Mouse (Mus musculus) megakaryocyte progenitor cell, adult 5-6 weeks (primary cell): Measurements from ENCODE around the gene Prkce. TPM values are rescaled to one million over a fixed set of nuclear protein-coding genes. Genes with fewer than 3 reads are reported as not detected.

Source experiments
- ATAC-seq: replicated peaks from 2 replicates; pipeline ENCODE4 v1.8.0; 2016; ENCODE audit warnings: mild to moderate bottlenecking, moderate TSS enrichment, inconsistent platforms; ENCODE audit not compliant: poor library complexity
- total RNA-seq, 2 experiments: library from RNA; stranded (forward) in 1 of 2; stranded (reverse) in 1 of 2; fragments of 157-497, 149-512 nt in 1 of 2; fragments of 200-1000 nt in 1 of 2; gene quantifications; 2 replicates each; pipeline versions ENCODE4 v1.2.3 to v1.2.4; 2015 to 2017

Prkce gene
- total RNA-seq, 2 experiments from 2014 or later = 1.7 to 4.8 TPM

GRCm38 (mm10) chr17:86355772-86356451 is 188.3 kb downstream of the Prkce start:
- ATAC-seq = no peak

DNA sequence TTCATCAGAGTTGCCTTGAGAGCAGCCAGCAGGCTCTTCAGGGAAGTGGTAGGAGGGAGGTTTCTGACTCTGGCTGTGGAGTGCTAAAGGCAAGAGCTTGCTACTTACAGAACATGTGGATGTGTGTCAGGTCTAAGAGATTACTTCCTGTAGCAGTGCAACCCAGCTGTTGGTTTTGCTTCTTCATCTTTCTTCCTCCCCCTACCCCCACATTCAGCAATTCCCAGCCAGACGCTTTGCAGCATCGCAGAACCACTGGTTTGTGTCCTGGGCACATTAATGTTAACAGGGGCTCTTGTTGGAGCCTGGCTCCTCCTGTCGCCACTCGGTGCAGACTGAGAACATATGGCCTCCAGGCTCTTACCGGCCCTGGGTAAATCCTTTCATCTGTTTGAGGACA is 190.8 kb downstream of the Prkce start:
- peak; percentile 47; the same call in 1 of the 2 replicates for ATAC-seq

DNA sequence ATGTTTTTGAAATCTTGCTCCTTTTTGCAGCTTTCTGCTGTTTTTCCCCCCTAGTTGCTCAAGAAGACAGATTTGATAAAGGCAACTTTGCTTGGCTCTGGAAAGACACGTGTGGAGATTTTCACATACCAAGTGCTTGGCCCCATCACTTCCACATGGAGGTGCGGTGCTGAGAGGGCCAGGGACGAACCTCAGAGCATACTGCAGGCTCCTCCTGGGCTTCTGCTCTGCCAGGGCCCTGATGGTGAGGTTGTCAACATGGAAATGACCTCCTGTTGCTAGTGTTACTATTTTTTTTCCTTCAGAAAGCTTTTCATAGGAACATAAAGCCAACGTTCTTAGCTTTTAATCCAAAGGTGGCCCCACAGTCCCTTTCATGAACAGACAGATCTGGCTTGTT is 191.3 kb downstream of the Prkce start:
- no peak for ATAC-seq

- no peak for ATAC-seq
Measured at GRCm38 (mm10) chr17:86360849-86361248, 193.3 kb downstream of the Prkce start.

DNA sequence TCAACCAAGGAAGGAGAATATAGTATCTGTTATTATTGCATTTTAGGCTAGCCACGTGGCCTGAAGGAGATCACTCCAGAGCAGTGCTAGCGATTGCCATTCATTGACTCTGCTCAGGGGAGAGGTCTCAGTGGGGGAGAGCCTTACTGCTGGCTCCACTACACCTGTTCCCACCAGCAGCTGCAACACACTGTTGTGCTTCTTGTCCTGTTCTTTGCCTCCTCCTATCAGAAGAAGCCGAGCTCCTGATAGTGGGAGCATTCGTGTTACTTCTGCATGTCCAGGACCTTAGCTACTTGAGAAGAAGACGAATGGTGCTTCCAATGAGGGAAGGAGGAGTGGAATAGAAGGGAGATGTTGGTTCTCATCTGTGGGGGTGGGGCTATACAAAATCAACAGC is 195.8 kb downstream of the Prkce start:
- no peak for ATAC-seq

GRCm38 (mm10) chr17:86364349-86365075 is 196.9 kb downstream of the Prkce start:
- ATAC-seq = no peak

GRCm38 (mm10) chr17:86366919-86367318 is 199.3 kb downstream of the Prkce start:
- ATAC-seq = no peak

DNA sequence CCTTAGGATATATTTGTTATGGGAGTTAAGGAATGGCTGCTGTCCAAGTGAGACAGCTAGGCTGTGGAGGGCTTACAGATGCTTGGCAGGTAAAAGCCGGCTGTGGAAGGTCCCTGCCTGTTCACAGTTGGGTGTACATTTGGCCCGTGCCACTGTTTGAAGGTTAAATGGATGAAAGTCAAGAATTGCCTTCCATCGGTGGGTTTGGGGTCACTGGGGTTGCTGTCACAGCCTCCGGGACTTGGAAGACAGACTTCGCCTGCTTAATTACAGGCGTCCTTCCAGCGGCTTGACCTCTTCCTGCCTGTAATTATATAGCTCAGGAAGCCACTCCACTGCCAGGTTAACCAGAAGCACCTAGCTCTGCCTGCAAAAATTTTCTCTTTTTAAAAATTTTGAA is 200.1 kb downstream of the Prkce start:
- no peak for ATAC-seq

GRCm38 (mm10) chr17:86370106-86370742 is 202.6 kb downstream of the Prkce start:
- ATAC-seq = no peak

GRCm38 (mm10) chr17:86371101-86371561 is 203.5 kb downstream of the Prkce start:
- ATAC-seq = no peak

GRCm38 (mm10) chr17:86376389-86376788 is 208.8 kb downstream of the Prkce start:
- peak; percentile 53 for ATAC-seq

DNA sequence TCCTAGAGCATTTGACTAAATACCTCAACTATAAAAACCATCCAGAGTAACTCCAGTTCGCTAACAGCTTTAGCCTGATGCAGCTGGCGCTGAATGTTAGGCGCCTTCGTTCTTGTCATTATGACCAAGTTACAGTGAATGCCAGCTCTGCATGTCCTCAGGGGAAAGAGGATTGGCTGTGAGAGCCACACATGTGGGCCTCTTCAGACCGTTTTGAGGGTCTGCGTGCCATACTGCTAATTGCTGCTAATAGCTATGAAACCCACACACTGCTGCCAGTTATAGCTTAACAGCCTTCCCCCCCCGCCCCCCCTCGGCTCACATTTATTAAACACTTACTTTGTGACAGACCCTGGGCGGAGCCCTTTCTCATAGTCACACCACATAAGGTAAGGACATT is 210.3 kb downstream of the Prkce start:
- ATAC-seq = no peak

- peak; percentile 86 for ATAC-seq
Measured at GRCm38 (mm10) chr17:86378611-86379010, 211.0 kb downstream of the Prkce start.

DNA sequence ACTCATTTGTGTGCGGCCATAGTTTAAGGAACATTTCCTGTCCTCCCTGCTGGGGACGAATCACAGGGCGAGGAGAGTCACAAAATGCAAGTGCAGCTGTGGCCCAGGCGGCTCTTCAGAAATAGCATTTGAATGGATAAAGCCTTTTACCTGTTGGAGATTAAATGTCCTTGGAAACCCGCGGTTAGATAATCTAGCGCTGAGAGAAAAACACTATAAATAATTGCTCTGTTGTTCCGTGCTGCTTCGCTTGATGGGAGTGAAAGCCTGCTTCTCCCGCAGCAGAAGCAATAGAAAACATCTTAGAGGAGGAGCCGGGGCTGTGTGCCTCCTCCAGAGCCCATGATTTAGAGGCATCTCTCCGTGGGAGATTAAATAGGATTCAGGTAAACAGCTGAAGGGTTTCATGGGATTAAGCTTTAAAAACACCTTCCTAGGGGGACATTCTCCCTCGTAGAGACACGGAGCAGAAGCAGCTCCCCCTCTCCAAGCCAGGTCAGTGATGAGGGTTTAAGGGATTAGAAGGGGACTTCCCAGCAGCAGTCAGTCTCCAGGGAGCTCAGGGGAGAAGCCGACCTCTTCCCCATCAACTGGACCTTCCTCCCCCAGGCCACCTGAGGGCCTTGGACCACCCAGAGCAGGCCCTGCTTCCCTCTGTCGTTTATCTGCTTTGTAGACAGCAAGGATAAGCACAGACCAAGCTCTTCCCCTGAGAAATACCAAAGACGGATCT is 212.0 kb downstream of the Prkce start:
- no peak for ATAC-seq

DNA sequence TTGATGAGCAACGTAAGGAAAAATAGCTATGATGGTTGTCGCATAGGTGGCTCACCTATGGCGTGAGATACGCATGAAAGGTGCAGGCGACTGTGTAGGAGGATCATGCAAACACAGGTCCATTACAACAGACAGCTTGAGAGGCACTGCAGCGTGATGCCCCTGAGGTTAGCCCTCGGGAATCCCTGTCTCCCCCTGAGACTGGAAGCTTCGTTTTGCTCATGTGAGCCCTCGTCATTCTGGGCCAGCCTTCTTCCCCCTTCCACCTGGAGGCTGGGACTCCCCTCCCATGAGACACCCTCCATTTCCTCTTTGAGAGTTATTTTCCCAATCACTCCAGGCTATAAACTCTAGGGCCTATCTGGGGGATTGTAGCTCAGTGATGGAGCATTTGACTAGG is 213.9 kb downstream of the Prkce start:
- ATAC-seq = no peak

- ATAC-seq = no peak
Measured at GRCm38 (mm10) chr17:86382885-86383284, 215.3 kb downstream of the Prkce start.

DNA sequence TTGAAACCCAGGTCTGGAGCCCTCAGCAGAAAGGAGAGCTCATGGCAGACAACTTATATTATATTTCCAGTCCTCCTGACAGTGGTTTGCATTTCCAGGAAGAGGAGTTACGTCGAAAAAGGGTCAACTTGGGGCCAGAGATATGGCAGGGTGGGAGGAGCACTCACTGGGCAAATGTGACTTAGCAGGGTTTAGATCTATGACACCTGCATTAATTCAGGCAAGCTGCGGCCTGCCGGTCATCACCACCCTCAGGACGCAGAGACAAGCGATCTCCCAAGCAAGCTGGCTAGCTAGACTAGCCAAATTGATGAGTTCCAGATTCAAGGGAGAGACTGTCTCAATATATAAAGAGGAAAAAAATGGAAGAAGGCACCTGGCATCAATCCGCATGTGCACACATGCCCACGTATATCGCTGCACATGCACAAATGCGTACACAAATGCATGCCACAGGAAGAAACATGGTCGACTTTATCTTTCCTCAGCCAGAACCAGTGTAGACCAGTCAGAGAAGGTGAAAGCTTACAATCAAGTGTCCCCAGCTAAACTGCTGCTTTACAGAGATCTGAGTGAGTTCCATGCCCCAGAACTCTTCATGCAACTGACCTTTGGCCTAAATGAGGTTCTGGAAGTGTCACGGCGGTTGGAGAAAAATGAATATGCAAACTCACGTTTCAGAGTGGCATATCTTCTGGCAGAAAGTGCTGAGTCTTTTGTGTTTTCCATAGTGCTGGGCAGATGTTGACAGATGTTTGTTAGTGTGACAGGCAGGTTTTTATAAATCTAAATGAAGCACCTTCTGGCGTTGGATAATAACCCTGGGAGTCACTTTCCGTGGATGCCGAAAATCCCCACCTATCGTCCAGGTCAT is 216.4 kb downstream of the Prkce start:
- peak; percentile 50 for ATAC-seq

GRCm38 (mm10) chr17:86392475-86392874 is 224.9 kb downstream of the Prkce start:
- ATAC-seq = 0 out of 2 replicates have a peak, but pooled peaks have one; percentile 29

DNA sequence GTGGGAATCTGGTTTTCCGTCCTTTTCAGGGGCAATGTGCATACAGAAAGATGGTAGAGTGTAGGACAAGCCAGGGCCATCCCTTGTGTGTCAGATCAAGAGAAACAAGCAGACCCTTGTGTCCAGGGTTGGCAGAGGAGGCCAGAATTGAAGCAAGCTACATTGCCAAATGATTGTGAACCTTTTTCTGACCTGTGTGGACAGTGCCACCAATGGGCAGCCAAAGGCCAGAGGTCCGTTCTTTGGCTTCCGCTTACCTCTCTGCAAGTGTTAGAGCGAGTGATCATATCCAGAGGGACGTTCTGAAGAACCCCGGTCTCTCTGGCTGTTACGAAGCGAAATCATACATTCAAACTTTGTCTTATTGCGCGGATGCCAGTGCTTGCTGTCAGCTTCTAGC is 225.6 kb downstream of the Prkce start:
- ATAC-seq = no peak

DNA sequence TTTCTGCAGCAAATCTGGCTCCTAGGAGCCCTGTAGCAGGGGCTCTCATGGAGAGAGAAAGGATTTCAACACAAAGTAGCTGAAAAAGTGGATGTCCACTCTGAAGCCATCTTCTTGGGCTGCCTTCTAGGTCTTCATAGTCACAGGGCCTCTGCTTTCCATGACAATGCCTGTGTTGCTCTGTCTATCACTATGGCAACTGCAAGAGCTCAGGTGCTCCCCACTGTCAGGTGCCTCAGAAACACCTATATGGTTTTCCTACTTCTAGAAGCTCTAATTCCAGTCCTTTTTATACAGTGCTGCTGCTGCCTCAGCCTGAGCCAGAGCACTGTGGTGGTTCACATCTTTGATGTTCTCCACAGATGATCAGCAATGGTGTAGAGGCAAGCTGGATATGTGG is 229.5 kb downstream of the Prkce start:
- ATAC-seq = no peak
